Mouse (Mus musculus) ES-Bruce4 (cell line): ENCODE data around the gene 4933416C03Rik.

Experiments used
- CTCF ChIP-seq: IDR thresholded peaks from one replicate; pipeline ENCODE4 v1.8.1; 2011; ENCODE audit warnings: low read depth, low read length
- EP300 ChIP-seq: IDR thresholded peaks from 2 replicates; pipeline ENCODE4 v1.6.1; 2011; ENCODE audit warnings: low read depth, low read length; ENCODE audit not compliant: insufficient read depth
- POLR2A ChIP-seq: IDR thresholded peaks from one replicate; pipeline ENCODE4 v1.8.1; 2011; ENCODE audit warnings: low read length; ENCODE audit not compliant: insufficient read depth

- TF ChIP-seq EP300 (no peak), POLR2A (no peak), CTCF (no peak)
Measured at GRCm38 (mm10) chr10:116115881-116116677, 2.4 kb upstream of the 4933416C03Rik start.
